Mouse (Mus musculus) granulocyte monocyte progenitor cell, adult 5-6 weeks (primary cell): ENCODE results near the gene Fam243. TPM values are rescaled to one million over a fixed set of nuclear protein-coding genes. Genes with fewer than 3 reads are reported as not detected.

Experiments
- ATAC-seq: replicated peaks from 2 replicates; pipeline ENCODE4 v1.8.0; 2016; ENCODE audit warnings: mild to moderate bottlenecking, moderate TSS enrichment, inconsistent platforms; ENCODE audit not compliant: poor library complexity, severe bottlenecking
- total RNA-seq, 2 experiments: library from RNA; stranded (forward) in 1 of 2; stranded (reverse) in 1 of 2; fragments of 200-712, 200-1000 nt in 1 of 2; fragments of >200 nt in 1 of 2; fragmentation: Nextera tagmentation in 1 of 2; gene quantifications; 2 replicates each; pipeline ENCODE4 v1.2.3; 2014 to 2017

The Fam243 gene
- total RNA-seq, 2 experiments from 2014 or later, result not detected

- ATAC-seq, result no peak
Measured at GRCm38 (mm10) chr16:92282671-92283070, 38.6 kb downstream of the Fam243 start.

- ATAC-seq, result no peak
Measured at GRCm38 (mm10) chr16:92275526-92275925, 45.7 kb downstream of the Fam243 start.

- no peak for ATAC-seq
Measured at GRCm38 (mm10) chr16:92274516-92274915, 46.7 kb downstream of the Fam243 start.

Other genes starting within 250 kb of the Fam243 start
- gene Kcne2, start 29.1 kb downstream of the Fam243 start, total RNA-seq (2014; fragmentation: Nextera tagmentation), result not detected in 2 replicates
- not detected in 2 replicates for gene Kcne2, start 29.1 kb downstream of the Fam243 start, total RNA-seq (2017)
- gene Smim11, start 20.2 kb downstream of the Fam243 start, total RNA-seq (2014; fragmentation: Nextera tagmentation), result 100 and 115 TPM in 2 replicates
- gene Smim11, start 20.2 kb downstream of the Fam243 start, total RNA-seq (2017), result 120 and 157 TPM in 2 replicates
- gene Kcne1, start 38.0 kb upstream of the Fam243 start, total RNA-seq (2014; fragmentation: Nextera tagmentation), result not detected in 2 replicates
- gene Kcne1, start 38.0 kb upstream of the Fam243 start, total RNA-seq (2017), result not detected in 2 replicates
- gene Rcan1, start 149.4 kb upstream of the Fam243 start, total RNA-seq (2014; fragmentation: Nextera tagmentation), result 6.3 and 11.5 TPM in 2 replicates
- gene Rcan1, start 149.4 kb upstream of the Fam243 start, total RNA-seq (2017), result 7.4 and 8.0 TPM in 2 replicates
- gene Clic6, start 164.3 kb upstream of the Fam243 start, total RNA-seq (2014; fragmentation: Nextera tagmentation), result not detected in 2 replicates
- gene Clic6, start 164.3 kb upstream of the Fam243 start, total RNA-seq (2017), result not detected in 2 replicates